Mouse (Mus musculus) midbrain, embryonic 10.5 days (tissue): ENCODE measurements around the gene Dennd1a. TPM values are rescaled to one million over a fixed set of nuclear protein-coding genes. Genes with fewer than 3 reads are reported as not detected.
A peak's percentile ranks its signal among the peaks of the same experiment; 100 is the strongest.

Experiments
- DNase-seq: peaks from one replicate; pipeline ENCODE4 v3.0.0-alpha.2; 2017; ENCODE audit warnings: low spot score
- H3K27ac ChIP-seq: fragments of 300-500 bp; sonication (generic); replicated peaks from 2 replicates; pipeline ENCODE4 v1.5.1; 2016; ENCODE audit warnings: mild to moderate bottlenecking
- H3K27me3 ChIP-seq: fragments of 300-500 bp; sonication (generic); 2 replicates; pipeline ENCODE4 v1.6.1; 2016; ENCODE audit warnings: low read depth, mild to moderate bottlenecking; ENCODE audit not compliant: poor library complexity, severe bottlenecking
- H3K36me3 ChIP-seq: fragments of 300-500 bp; sonication (generic); 2 replicates; pipeline ENCODE4 v1.6.1; 2016; ENCODE audit warnings: mild to moderate bottlenecking, moderate library complexity
- H3K4me1 ChIP-seq: fragments of 300-500 bp; sonication (generic); 2 replicates; pipeline ENCODE4 v1.6.1; 2016
- H3K4me3 ChIP-seq: fragments of 300-500 bp; sonication (generic); 2 replicates; pipeline ENCODE4 v1.5.1; 2016; ENCODE audit warnings: mild to moderate bottlenecking, moderate library complexity
- H3K9me3 ChIP-seq: fragments of 300-500 bp; sonication (generic); replicated peaks from 2 replicates; pipeline ENCODE4 v1.6.1; 2016; ENCODE audit warnings: mild to moderate bottlenecking
- WGBS: fragments of 180-500 bp; shearing (Covaris S2); methylation state at CpG from one replicate; pipeline ENCODE4 v1.1.7; 2016; 5-methylcytosine and 5-hydroxymethylcytosine counted together
- polyA plus RNA-seq: library from polyadenylated mRNA; unstranded; fragments of >200 nt; fragmentation: Nextera tagmentation; extraction: Ambion mirVana; gene quantifications from 2 replicates; pipeline ENCODE4 v1.2.1, GENCODE M21; 2016

Gene Dennd1a
- polyA plus RNA-seq, 1 experiment from 2014 or later = 10.1 TPM

DNA sequence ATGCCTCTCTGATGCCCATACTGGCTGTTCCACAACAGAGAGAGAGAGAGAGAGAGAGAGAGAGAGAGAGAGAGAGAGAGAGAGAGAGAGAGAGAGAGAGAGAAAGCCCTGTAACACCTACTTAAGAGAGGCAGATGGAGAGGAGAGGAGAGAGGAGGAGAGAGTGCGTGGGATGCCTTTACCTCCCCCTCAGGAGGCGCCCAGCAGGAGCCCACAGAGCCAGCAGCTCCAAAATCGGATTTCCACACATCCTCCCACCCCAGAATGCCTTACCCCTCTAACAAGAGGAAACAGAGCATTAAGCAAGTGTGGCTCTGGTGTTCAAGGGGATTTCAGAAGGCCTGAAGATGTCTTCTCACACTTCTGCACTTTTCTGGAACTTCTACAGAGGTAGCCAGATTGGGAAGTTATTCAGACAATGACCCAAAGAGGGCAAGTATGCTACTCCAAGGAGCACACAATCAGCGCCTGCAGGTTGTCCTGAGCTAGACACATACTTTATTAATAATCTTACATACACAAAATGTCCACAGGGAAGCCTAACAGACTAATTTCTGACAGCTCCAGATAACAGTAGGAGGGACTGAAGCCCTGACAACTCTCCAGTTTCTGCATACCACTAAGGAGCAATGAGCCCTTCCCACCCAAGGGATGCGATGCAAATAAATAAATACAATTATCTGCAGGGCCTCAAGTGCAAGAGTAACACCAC, 161.4 kb downstream of the Dennd1a start:
- no peaks in the 10 kb centered on the region for H3K36me3 ChIP-seq
- 46% methylated on average over 5 of the region's 5 CpGs for WGBS
- no peak overlapping the region for H3K4me3 ChIP-seq
- DNase-seq = no peak
- no peaks in the 10 kb centered on the region for H3K27me3 ChIP-seq
- peaks cover 4% of the 10 kb centered on the region; the same call in 1 of the 2 replicates for H3K4me1 ChIP-seq
- no peak overlapping the region for H3K27ac ChIP-seq
- H3K9me3 ChIP-seq = no peaks in the 10 kb centered on the region

DNA sequence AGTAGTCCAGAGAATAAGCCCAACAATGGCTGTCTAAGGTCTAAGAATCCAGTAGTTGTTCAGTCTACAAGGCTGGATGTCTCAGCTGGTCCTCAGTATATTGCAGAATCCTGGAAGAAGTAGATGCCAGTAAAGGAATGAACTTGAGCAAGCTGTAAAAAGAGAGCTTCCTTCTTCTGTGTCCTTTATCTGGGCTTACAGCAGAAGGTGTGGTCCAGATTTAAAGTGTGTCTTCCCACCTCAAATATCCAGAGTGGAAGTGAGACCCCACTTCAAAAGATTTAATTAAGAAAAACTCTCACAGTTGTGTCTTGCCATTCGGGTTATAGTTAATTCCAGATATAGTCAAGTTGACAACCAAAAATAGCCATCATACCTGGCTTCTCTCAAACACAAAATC, 162.5 kb downstream of the Dennd1a start:
- Histone ChIP-seq H3K36me3 (no peaks in the 10 kb centered on the region), H3K9me3 (no peaks in the 10 kb centered on the region), H3K4me1 (peaks cover 4% of the 10 kb centered on the region; the same call in 1 of the 2 replicates), H3K27ac (no peak overlapping the region), H3K27me3 (no peaks in the 10 kb centered on the region), H3K4me3 (no peak overlapping the region)
- WGBS = 95% methylated on average over 1 of the region's 1 CpGs
- DNase-seq = no peak

DNA sequence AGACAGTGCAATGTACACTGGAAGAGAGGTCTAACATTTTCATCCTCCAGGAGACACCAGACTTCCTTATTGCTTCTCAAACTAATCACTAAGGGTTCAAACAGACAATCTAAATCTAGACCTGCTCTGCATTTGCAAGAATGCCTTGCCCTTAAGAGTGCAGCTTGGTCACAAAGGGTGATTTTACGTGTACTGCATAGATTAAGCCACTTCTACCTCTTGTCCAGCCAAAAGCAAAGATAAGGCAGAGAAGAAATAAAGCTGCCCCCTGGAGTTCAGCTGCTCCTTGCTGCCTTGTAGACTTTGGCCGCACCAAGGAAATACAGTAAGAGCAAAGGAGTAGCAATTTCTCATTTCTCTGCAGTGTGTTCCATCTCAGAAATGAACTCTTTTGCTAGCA, 172.2 kb downstream of the Dennd1a start:
- Histone ChIP-seq H3K27me3 (no peaks in the 10 kb centered on the region), H3K36me3 (no peaks in the 10 kb centered on the region), H3K9me3 (no peaks in the 10 kb centered on the region), H3K27ac (no peak overlapping the region), H3K4me1 (peaks cover 15% of the 10 kb centered on the region), H3K4me3 (no peak overlapping the region)
- 75% methylated on average over 2 of the region's 2 CpGs for WGBS
- DNase-seq = no peak

DNA sequence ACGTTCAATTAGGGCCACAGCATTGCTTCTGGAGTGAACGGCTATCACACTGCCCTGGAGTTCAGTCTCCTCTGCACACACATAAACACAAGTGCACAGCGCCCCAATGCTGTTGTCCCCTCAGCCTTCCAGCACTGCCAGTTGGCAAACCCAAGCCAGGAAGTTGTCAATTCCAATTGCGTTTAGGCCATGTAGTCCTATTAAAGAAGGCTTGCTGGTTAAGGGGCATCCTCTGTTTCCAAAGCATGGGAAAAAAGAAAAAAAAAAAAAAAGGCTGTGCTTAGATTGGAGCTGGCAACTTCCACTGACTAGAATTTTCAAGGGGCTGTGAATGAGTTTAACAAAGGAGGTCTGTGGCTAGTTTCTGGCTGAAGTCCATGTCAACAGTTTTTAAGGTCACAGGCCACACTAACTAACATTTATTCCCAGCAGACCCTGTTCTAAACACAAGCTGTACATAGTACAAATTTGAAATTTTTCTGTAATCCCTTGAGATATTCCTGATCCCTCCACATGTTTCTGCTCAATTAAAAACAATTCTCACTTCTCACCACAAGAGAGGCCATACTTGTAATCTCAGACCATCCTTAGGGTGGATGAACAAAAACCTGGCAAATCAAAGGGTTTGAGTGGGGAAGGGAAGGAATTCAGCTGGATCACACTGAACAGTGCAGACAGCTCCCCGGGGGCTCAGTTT, 175.4 kb downstream of the Dennd1a start:
- DNase-seq = no peak
- Histone ChIP-seq H3K27me3 (no peaks in the 10 kb centered on the region), H3K9me3 (no peaks in the 10 kb centered on the region), H3K36me3 (no peaks in the 10 kb centered on the region), H3K4me3 (no peak overlapping the region), H3K27ac (peak overlapping the region; percentile 28; the same call in 1 of the 2 replicates), H3K4me1 (peaks cover 15% of the 10 kb centered on the region)
- 78% methylated on average over 5 of the region's 5 CpGs for WGBS

- Histone ChIP-seq H3K27me3 (no peaks in the 10 kb centered on the region), H3K27ac (no peak overlapping the region), H3K4me1 (peaks cover 15% of the 10 kb centered on the region), H3K36me3 (no peaks in the 10 kb centered on the region), H3K4me3 (no peak overlapping the region), H3K9me3 (no peaks in the 10 kb centered on the region)
- DNase-seq = no peak
- 83% methylated on average over 2 of the region's 2 CpGs for WGBS
These were observed 178.6 kb downstream of the Dennd1a start for GRCm38 (mm10) chr2:38108586-38108985.

DNA sequence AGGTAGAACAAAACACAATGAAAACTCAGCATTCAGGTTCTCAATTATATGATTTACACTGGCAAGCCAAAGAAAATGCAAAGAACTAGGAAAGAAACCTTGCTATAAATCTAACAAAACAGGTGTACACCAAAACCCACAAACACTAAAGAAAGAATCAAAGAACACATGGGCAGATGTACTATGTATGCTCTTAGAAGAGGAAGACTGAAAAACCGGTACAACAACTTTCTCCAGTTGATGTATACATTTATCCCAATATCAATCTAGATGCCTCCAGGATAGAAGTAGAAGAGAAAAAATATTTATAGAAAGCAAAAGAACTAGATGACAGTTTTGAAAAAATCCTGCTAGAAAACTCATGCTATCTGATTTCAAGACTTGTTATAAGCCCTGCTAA, 184.5 kb downstream of the Dennd1a start:
- peaks cover 31% of the 10 kb centered on the region for H3K4me1 ChIP-seq
- no peak overlapping the region for H3K4me3 ChIP-seq
- no peaks in the 10 kb centered on the region for H3K9me3 ChIP-seq
- no peak for DNase-seq
- no peak overlapping the region for H3K27ac ChIP-seq
- WGBS = 93% methylated on average over 1 of the region's 1 CpGs
- H3K27me3 ChIP-seq = no peaks in the 10 kb centered on the region
- no peaks in the 10 kb centered on the region for H3K36me3 ChIP-seq

DNA sequence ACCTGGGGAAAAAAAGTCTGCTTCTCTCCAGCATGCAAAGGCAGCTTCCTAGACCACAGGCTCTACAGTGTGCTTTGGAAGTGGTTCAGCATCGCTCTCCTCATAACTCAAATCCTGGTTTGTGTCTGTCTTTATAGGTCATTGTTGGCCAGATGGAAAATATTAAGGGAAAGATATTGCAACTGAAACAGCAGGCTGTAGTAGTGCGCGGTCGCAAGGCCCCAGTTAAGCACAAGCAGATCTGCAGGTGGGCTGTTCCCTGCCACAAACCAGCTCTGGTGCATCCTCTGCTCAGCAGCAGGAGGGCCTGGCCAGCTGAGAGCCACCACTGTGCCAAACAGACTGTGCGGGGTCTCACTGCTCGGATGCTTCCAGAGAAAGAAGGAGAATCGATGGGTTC, 186.9 kb downstream of the Dennd1a start:
- no peak for DNase-seq
- Histone ChIP-seq H3K27me3 (no peaks in the 10 kb centered on the region), H3K9me3 (no peaks in the 10 kb centered on the region), H3K4me3 (no peak overlapping the region), H3K27ac (no peak overlapping the region), H3K4me1 (peaks cover 52% of the 10 kb centered on the region), H3K36me3 (no peaks in the 10 kb centered on the region)
- 10% methylated on average over 7 of the region's 7 CpGs for WGBS

DNA sequence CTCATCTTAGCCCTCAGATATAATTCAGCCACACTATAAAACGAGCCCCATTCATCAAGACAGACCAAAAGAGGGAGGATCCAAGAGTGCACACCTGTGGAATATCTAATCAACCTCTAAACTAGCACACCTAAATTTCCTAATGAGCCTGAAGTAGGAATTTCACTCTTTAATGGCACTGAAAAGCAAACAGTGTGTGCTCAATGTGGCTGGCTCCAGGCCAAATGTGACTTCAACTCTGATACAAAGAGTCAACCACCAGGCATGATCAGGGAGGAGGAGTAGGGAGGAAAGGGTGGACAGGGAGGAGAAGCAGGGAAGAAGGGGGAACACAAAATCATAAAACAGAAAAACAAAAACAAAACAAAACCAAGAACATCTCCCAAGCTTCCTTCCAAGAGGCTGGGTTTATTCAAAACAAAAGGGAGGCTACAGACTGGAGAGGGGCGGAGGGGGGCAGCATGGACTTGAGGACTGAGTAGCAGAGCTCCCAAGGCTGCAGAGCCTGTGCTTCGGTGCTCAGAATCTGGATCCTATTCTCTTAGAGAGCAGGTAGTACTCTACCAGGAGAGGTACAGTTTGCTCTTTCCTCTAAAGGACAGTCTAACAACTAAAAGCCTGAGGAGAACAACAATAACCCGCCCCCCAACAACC, 187.9 kb downstream of the Dennd1a start:
- Histone ChIP-seq H3K36me3 (no peaks in the 10 kb centered on the region), H3K4me3 (no peak overlapping the region), H3K4me1 (peaks cover 62% of the 10 kb centered on the region), H3K9me3 (no peaks in the 10 kb centered on the region), H3K27me3 (no peaks in the 10 kb centered on the region), H3K27ac (no peak overlapping the region)
- 60% methylated on average over 4 of the region's 4 CpGs for WGBS
- DNase-seq = no peak

DNA sequence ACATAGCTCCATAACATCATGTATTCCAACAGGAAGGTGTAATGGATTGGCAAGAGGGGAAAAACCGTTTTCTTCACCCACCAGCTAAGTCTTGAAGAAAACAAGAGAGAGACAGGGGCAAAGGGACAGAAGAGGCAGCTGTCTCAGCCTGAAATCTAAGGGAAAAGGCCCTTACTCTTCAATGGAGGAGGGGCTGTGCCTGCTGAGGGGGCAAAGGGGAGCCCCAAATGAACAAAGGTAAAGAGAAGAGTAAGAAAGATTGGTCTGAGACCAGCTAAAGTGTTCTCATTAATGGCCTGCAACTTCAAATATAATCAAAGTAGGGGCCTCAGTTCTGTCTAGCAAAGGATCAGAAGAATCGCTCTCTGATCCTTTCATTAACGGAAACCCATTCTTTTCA, 189.7 kb downstream of the Dennd1a start:
- Histone ChIP-seq H3K9me3 (no peaks in the 10 kb centered on the region), H3K27ac (no peak overlapping the region), H3K27me3 (no peaks in the 10 kb centered on the region), H3K4me3 (no peak overlapping the region), H3K4me1 (peaks cover 65% of the 10 kb centered on the region), H3K36me3 (no peaks in the 10 kb centered on the region)
- DNase-seq = no peak
- 23% methylated on average over 3 of the region's 3 CpGs for WGBS

- Histone ChIP-seq H3K36me3 (no peaks in the 10 kb centered on the region), H3K27me3 (no peaks in the 10 kb centered on the region), H3K27ac (no peak overlapping the region), H3K4me3 (no peak overlapping the region), H3K4me1 (peaks cover 65% of the 10 kb centered on the region), H3K9me3 (no peaks in the 10 kb centered on the region)
- DNase-seq = no peak
These were observed 190.9 kb downstream of the Dennd1a start for GRCm38 (mm10) chr2:38096328-38096727.

GRCm38 (mm10) chr2:38094380-38095163, 192.6 kb downstream of the Dennd1a start:
- no peaks in the 10 kb centered on the region for H3K27me3 ChIP-seq
- 25% methylated on average over 2 of the region's 2 CpGs for WGBS
- no peak overlapping the region for H3K27ac ChIP-seq
- H3K4me1 ChIP-seq = peaks cover 53% of the 10 kb centered on the region
- no peak for DNase-seq
- H3K4me3 ChIP-seq = no peak overlapping the region
- H3K9me3 ChIP-seq = no peaks in the 10 kb centered on the region
- no peaks in the 10 kb centered on the region for H3K36me3 ChIP-seq

GRCm38 (mm10) chr2:38093968-38094367, 193.2 kb downstream of the Dennd1a start:
- Histone ChIP-seq H3K27me3 (no peaks in the 10 kb centered on the region), H3K4me3 (no peak overlapping the region), H3K4me1 (peaks cover 47% of the 10 kb centered on the region), H3K27ac (no peak overlapping the region), H3K9me3 (no peaks in the 10 kb centered on the region), H3K36me3 (no peaks in the 10 kb centered on the region)
- no peak for DNase-seq
